Mouse (Mus musculus): Measurements from ENCODE around the gene Rbbp9. TPM values are rescaled to one million over a fixed set of nuclear protein-coding genes. Genes with fewer than 3 reads are reported as not detected.
A peak's percentile ranks its signal among the peaks of the same experiment; 100 is the strongest.
"Not testable (repeated sequence)": the region's sequence is repeated elsewhere in the genome, so short reads cannot be mapped to it uniquely, and the experiment has no call there.

The Rbbp9 gene
- total RNA-seq (2022) = 10 to 100 TPM; 25.5 to 28.4 (median 27.4) TPM

DNA sequence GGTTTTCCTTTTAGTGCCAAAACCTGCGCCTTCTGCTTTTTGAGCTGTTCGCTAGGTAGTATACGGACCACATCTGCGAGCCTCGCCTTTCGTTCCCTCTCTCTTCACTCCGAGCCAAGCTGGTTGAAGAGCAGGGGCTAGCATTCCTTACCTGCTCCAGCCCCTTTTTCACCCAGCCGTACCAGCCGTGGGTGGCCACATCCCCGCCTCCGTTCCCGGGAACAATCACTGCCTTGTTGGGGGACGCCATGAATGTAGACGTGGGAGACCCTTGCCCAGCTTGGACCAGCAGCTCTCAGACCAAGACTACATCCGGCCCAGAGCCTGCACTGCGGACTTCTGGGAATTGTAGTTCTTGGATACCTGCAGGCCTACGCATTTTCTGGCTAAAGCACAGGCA lies at the start of gene Rbbp9:
Gene Rbbp9, minus strand, starts transcription at position 341 of the 400 bp plus-strand sequence.
- DNase-seq (ENCODE audit: low spot score in 2 of 2) = peak; percentile 56 to 73

DNA sequence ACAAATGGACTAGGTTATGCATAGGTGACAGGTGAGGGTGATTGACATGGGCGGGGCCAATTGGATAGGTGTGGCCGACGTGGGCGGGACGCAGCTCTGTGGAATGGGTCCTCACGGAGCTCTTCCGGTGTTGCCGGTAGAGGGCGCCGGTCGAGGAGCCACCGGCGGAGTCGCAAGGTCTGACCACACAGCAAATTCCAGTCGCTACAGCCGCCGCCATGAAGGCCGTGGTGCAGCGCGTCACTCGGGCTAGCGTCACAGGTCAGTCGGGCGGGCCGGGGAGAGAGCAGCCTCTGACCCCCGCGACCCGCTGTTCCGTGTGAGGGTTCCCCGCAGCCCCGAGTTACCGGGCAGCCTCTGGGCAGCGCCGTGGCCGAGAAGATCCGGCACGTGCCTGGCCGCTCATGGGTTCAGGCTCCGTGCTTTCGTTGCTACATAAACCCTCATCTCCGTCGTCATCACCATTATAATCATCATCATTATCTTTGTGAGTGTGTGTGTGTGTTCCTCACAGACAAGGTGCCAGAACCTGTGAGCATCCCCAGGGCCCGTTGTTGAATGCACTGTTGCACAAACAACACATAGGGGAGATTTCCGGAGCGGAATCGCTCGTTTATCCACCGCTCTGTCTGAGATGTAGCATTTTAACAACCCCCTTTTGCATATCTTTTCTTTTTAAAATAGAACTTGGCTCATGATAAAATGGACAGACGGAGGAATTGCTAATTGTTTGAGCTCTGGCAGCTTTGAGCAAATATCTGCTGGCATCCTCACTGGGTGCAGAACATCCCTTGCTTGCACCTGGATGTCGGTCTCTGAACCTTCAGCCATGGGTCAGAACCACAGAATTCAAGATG lies 49.4 kb upstream of the Rbbp9 start, which contains the start of gene Dtd1:
Gene Dtd1, plus strand, starts transcription at position 67 of the 857 bp plus-strand sequence.
- DNase-seq (ENCODE audit: low spot score in 2 of 2) = peak; percentile 80 to 86

DNA sequence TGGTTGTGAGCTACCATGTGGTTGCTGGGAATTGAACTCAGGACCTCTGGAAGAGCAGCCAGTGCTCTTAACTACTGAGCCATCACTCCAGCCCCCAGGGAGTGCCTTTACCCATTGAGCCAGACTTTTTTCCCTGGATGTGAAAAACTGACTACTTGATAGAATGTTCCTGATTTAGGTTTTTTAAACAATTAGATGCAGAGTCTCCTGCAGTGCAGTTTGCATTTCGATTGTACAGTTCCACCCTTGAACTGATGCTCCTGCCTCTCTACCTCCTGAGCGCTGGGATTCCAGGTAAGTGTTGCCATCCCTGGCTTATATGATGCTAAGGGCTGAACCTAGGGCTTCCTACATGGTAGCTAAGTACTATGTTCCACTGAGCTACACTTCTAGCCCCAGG lies 47.3 kb upstream of the Rbbp9 start:
- no peak for DNase-seq (ENCODE audit: low spot score in 2 of 2)

DNA sequence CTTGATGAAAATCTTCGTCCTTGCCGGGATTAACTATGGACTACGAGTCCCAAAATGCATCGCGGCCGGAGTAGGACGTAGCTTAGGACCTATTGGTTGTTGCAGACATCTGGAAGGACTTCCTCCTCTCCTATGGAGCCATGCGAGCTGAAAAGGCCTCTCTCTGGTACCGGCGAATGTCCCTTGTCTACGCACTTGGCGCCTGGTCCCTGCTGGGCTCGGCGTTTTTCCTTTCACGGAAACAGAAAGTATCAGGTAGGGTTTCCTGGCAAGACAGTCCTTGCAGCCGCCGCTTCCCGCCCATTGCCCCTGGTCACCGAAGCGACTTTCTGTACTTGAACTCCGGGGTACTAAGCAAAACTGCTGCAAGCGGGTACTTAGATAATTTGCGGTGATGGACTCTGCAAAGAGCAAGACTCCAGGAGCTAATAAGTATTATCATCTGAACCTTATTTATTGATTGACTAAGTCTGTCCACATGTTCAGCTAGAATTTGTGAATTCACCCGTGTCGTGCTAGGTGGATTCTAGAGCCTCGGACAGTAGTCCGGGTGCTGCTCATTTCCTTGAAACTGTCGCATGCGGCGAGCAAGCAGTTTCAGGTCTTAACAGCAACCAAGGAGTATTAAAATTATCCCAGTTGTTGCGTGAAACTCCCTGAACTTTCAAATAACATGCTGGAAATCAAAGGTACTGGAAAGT lies 43.4 kb upstream of the Rbbp9 start, which contains the start of gene Smim26:
Gene Smim26, plus strand, starts transcription at position 104 of the 701 bp plus-strand sequence.
- DNase-seq (ENCODE audit: low spot score in 2 of 2) = peak; percentile 82

DNA sequence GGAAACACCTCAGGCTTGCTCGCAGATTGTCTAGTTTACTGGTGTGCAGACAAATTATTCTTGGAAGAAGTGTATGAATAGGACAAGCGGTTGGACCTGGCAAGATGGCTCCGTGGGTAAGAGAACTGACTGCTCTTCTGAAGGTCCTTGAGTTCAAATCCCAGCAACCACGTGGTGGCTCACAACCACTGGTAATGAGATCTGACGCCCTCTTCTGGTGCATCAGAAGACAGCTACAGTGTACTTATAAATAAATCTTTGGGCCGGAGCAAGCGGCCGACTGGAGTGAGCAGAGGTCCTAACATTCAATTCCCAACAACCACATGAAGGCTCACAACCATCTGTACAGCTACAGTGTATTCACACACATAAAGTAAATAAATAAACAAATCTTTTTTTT lies 42.4 kb upstream of the Rbbp9 start:
- not testable (repeated sequence) for DNase-seq (ENCODE audit: low spot score in 2 of 2)

DNA sequence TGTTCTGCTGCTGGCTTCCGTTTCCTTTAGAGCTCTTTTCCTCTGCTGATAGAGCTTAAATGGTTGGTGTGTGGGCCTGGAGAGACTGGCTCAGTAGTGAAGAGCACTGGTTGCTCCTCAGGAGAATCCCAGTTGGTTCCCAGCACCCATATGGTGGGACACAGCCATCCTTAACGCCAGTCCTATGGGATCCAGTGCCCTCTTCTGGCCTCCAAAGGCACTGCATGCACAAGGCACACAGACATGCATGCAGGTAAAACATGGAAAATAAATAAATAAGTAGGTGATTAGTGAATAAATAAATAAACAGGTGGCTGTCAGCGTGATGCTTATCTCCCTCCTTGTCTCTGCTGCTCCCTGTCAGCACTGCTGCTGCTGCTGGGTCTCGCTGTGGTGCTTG lies 38.1 kb upstream of the Rbbp9 start:
- DNase-seq (ENCODE audit: low spot score in 2 of 2) = no peak

DNA sequence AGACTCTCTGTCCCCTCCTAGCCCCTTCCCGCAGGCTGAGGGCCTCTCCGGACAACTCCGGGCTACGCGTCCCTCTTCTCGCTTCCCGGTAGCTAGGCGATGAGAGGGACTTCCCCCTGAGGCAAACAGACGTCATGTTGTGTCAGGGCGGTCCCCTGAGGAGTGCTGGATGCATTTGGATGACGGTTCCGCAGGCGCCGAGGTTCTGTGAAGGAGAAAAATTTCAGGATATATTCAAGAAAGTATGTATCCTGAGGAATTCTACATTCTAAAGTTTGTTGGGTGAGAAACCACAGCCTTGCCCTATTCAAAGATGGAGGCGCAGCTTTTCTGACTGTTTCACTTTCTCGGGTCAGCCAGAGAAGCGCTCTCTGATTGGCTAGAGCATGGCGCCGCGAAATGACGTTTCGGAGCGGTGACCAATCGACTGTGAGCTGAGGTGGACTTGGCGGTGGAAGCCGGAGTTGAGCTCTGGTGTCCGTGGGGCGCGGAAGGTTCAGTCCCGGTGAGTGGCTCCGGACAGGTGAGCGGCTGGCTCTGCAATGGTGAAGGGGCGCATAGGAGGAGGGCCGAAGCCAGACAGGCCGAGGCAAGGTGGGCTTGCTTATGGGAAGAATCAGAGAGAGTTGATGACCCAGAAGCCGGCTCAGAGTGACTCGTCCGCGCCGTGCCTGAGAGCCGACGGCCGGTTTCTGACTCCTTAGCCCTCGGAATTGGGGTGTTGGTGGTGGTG lies 5.3 kb upstream of the Rbbp9 start, which contains the start of gene Sec23b:
Gene Sec23b, plus strand, starts transcription at position 410 of the 733 bp plus-strand sequence.
- DNase-seq (ENCODE audit: low spot score in 2 of 2) = peak; percentile 96 to 97

DNA sequence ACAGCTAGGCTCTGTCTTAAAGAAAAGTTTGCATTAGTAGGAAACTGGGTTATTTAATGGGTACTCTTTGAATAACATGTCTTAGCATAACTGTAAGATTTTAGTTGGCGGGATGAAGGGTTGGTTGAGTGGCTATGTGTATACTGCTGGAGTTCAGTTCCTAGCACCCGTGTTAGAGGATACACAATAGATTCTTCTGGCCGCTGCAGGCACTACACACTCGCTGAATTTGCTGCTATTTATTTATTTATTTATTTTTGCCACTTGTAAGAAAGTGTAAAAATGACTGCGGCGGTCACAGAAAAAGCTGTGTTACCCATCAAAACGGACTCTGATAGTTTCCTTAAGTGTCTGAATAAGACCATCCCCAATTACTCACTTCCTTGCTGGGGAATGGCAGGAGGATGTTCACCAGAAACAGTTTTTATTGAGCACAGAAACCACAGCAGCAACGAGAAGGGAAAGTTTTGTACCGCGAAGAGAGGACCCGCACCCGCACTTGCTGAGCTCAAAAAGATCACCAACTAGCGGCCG lies 4.7 kb upstream of the Rbbp9 start:
- DNase-seq (ENCODE audit: low spot score in 2 of 2) = no peak

DNA sequence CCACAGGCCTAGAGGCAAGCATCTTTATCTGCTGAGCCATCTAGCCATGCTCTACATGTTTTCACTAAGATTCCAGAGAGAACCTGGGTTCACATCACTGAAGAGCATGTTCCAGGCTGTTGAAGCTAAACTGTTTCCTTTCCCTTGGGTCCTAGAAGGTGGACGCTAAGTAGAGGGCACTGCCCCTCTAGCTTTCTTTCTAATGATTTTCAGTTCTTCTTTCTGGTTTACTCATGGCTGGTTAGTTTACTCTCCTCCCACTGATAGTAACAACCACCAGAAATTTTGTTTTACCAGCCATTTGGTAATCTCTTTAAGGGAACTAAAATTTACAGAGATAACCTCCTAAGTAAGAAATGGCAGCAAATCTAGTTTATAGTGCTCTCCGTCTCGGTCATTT lies 3.2 kb upstream of the Rbbp9 start:
- DNase-seq (ENCODE audit: low spot score in 2 of 2) = no peak

DNA sequence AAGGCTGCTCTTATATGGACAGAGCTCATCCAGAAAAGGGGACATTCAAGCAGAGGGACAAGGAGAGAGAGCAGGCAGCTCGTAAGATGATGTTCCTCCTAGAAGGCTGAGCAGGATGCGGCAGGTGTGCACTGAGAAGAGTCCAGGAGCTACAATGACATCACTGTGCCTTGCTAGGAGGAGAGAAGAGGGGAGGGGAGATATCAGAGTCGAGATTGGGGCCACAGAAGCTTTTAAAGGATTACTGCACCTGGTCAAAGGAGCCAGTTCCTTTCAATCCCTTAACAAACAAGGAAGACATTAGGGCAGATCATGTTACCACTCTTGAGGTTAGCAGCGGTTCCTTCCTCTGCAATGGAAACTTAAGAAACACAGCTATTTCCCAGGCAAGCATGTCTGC lies 3.1 kb downstream of the Rbbp9 start:
- DNase-seq (ENCODE audit: low spot score in 2 of 2) = no peak

DNA sequence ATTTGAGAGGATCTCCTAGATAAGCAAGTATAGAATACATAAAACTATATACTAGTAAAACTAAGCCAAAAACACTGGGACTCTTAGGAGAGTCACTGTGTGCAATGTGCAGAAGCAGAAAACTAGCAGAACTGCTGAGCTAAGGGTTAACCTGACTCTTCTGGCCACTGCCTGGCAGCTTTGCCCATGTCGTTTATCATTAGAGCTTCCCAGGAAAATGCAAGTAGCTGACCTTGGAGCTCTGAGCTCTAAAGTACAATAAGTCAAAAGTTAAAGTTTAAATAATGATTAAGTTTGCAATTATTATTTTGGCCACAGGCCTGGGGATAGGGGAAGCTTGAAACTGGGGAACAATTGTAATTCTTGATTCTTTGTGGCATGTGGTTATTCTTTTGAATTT lies 5.2 kb downstream of the Rbbp9 start:
- no peak for DNase-seq (ENCODE audit: low spot score in 2 of 2)

DNA sequence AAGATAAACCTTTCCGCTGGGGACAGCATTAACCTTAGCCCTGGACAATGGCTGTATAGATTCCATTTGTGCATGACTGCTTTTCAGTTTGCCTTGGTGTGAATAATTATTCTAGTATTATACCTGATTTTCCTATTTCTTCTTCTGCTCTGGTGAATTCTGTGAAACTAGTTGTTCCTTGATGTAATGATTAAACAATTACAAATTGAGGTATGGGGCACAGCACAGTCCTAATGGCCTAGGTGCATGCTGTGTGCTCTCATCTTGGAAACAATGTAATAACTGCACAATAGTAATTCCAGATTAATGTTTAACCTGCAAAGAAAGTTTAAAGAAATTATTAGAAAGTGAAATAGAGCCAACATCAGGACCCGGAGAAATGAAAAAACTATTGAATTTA lies 5.6 kb downstream of the Rbbp9 start:
- DNase-seq (ENCODE audit: low spot score in 2 of 2) = no peak

DNA sequence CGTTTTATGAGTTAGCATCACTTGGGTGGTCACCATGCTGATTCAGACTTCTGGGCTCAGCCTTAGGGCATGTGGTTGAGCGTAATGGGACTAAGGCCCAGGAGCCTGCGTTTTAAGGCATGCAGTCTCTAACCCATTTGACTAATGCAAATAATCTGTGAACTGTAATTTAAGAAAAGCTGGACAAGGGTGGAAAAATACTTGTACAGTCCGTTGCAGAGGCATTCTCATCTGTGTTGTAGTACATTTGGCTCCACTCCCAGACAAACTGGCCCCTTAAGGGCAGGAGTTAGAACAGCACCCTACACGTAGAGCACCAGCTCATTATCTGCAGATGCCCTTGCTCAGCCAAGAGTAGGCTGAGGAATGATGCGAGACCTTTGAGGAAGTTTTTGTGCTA lies 6.0 kb downstream of the Rbbp9 start:
- no peak for DNase-seq (ENCODE audit: low spot score in 2 of 2)

DNA sequence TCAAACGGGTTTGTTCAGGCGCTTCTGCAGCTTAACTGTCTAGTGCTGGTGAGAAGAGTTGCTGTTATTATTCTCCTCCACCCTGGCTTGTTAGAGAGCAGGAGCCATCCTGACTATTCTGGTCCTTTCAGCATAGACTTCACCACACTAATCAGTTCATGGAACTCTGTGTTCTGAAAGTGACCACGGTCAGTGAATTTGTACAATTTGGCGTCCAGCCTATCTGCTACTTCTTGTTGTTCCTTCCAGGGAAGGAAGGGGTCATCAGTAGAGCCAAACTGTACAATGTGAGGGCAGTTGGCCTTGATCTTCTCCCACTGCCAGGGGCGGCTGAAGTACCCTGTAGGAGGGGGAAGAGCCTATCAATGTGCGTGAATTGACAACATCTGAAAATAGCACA lies 7.0 kb downstream of the Rbbp9 start:
- no peak for DNase-seq (ENCODE audit: low spot score in 2 of 2)

DNA sequence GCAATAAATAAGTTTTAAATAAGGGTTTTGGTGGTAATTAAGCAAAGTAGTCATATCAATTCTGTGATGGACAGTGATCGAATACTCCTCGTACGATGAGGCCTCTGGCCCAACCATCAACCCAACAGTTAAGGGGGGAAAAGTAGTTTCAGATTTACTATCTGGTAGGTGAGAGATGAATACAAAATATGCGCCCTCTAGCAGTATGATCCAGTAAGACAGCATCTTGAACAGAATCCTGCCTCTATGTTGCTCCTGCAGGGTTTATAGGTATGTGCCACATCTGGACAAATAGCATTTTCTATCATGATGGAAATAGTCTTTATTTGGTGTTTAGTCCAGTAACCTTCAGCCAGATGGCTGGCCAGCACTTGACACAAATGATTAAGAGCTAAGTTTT lies 9.4 kb downstream of the Rbbp9 start:
- DNase-seq (ENCODE audit: low spot score in 2 of 2) = no peak

DNA sequence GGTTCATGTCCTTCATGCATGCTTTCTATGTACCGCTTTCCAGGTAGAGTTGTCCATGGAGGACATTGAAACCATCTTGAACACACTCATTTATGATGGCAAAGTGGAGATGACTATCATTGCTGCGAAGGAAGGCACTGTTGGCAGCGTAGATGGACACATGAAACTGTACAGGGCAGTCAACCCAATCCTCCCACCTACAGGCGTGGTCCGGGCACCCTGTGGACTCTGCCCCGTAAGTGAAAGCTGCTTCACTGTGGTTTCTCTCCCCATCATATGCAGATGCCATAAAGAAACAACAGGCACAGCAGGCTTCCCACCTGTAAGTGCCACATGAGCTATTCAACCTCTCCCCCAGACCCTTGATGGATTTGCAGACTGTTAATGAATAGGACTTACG lies 13.5 kb downstream of the Rbbp9 start:
- no peak for DNase-seq (ENCODE audit: low spot score in 2 of 2)

DNA sequence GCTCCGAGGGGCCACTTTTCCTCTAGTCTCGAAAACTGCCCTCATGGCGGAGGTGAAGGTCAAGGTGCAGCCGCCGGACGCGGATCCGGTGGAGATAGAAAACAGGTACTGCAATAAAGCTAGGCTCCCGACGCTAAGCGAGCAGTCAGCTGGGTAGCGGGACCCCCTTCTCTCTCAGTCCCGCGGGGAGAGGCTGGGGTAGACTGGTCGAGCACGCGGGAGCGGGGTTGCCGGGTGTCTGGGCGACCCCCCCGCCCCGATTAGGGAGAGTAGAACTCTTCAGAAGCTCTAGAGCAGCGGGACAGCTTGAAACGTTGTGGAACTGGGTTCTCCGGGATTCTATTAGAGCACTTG lies 22.9 kb downstream of the Rbbp9 start:
- DNase-seq (ENCODE audit: low spot score in 2 of 2) = no peak

DNA sequence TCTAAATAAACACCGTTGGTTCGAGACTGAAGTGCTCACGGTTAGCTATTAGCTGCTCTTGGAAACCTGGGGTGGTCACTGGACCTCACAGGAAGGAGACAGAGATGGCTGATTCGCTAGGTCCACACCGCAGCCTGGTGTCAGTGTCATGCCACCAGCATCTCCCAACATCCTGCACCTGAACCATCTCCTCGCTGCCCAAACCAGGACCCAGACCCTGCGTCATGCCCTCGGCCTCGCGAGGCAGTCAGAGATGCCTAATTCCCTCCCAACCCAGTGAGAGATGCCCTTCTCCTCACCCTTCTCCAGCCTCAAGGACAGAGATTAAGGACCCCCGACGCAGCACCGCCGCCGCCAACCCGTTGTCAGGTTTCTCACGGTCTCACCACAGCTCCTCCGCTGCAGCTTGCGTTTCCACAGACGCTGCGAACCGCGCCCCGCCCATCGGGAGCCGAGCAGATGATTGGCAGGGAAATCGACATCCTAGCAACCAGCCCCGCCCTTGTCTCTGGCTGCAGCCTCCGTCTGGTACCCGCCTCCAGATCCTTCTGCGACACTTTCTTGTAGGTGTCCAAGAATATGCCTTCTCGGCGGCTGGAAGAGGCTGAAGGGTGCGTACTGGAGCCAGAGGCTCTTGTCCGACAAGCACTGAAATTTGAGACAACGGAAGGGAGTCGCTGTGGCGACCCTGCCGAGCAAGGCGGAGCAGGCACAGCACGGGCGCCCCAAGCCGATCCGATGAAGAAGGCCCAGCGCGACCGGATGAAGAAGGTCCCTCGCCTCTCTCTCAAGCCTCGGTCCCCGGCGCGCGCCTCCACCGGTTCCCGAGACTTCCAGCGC lies 23.5 kb downstream of the Rbbp9 start, which contains the start of the genes Dzank1 and Polr3f:
Gene Dzank1, minus strand, starts transcription at position 434 of the 840 bp plus-strand sequence.
Gene Polr3f, plus strand, starts transcription at position 738 of the 840 bp plus-strand sequence.
- peak; percentile 97 to 98 for DNase-seq (ENCODE audit: low spot score in 2 of 2)

DNA sequence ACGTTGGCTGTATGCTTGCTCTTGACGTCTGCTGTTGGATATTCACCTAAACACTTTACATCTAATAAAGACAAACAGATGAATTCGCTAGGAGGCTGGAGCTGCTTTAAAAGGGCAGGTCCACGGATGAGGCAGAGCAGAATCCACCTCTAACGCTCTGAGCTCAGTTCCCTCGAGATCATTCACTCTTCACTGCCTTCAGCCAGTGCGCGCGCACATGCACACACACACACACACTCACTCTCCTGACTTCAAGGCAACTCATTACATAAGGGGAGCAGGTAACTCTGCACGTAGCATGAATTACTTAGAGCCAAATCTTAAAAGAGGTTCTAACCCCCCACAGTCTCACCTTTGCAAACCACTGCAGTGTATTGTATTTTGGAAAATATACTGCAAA lies 24.8 kb downstream of the Rbbp9 start:
- no peak for DNase-seq (ENCODE audit: low spot score in 2 of 2)

DNA sequence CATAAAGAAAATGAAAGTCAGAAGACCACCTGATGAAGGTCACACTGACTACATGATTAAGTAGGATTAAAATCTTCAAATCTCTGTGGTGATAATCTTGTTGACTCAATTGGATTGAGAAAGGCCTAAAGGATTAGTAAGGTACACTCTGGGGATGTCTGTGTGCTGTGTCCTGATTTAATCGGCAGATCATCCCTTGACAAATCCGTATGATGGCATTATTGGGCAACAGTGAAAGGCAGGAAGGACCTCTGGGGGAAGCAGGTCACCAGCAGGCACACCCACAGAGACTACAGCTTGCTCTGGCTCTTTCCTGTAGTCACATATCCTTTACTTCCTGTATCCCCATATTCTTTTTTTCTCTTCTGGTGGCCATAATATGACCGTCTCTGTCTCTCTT lies 30.9 kb downstream of the Rbbp9 start:
- no peak for DNase-seq (ENCODE audit: low spot score in 2 of 2)

DNA sequence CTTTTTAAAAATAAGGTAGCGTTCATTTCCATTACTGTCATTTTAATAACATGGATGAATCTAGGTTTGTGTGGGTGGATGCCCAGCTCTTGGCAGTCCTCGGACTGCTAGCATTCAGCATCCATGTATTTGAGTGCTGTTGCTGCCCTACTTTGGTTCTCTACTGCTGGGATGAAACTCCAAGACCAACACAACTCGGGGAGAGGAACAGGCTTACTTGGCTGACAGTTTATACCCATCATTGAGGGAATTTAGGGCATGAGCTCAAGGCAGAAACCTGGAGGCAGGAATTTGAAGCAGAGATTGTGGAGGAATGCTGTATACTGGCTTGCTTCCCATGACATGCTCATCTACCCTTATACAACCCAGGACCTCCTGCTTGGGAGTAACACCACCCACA lies 36.0 kb downstream of the Rbbp9 start:
- no peak for DNase-seq (ENCODE audit: low spot score in 2 of 2)

All from layer of hippocampus, adult 8-10 months (tissue).